Mouse (Mus musculus) small intestine, adult 2 months (tissue): ENCODE data around the gene Tns3. TPM values are rescaled to one million over a fixed set of nuclear protein-coding genes. Genes with fewer than 3 reads are reported as not detected.

ENCODE experiments used
- H3K27ac ChIP-seq: fragments of 200-500 bp; 2 replicates; pipeline ENCODE4 v1.5.1; 2012; ENCODE audit warnings: low read depth, low read length, control low read depth, inconsistent platforms; ENCODE audit not compliant: insufficient read depth
- H3K27me3 ChIP-seq: fragments of 200-500 bp; 2 replicates; pipeline ENCODE4 v1.6.1; 2012; ENCODE audit warnings: mild to moderate bottlenecking, moderate library complexity, low read length, inconsistent platforms; ENCODE audit not compliant: control insufficient read depth, insufficient read depth
- H3K36me3 ChIP-seq: fragments of 200-500 bp; 2 replicates; pipeline ENCODE4 v1.6.1; 2012; ENCODE audit warnings: mild to moderate bottlenecking, low read length, control low read depth, inconsistent platforms; ENCODE audit not compliant: control insufficient read depth, insufficient read depth
- H3K4me1 ChIP-seq: fragments of 200-500 bp; 2 replicates; pipeline ENCODE4 v1.6.1; 2012; ENCODE audit warnings: low read length, inconsistent platforms, mixed read lengths; ENCODE audit not compliant: control insufficient read depth, insufficient read depth, insufficient read length
- H3K4me3 ChIP-seq: fragments of 200-500 bp; 2 replicates; pipeline ENCODE4 v1.5.1; 2012; ENCODE audit warnings: low read depth, mild to moderate bottlenecking, control low read depth, inconsistent platforms, low read length, moderate library complexity
- CTCF ChIP-seq: fragments of 200-500 bp; IDR thresholded peaks from 2 replicates; pipeline ENCODE4 v1.5.1; 2012; ENCODE audit warnings: low read depth, mild to moderate bottlenecking, control low read depth, inconsistent platforms, low read length, moderate library complexity, mixed read lengths; ENCODE audit not compliant: insufficient replicate concordance, insufficient read length; ENCODE audit errors: extremely low read depth
- POLR2A ChIP-seq: fragments of 200-500 bp; IDR thresholded peaks from 2 replicates; pipeline ENCODE4 v1.6.1; 2012; ENCODE audit warnings: low read depth, mild to moderate bottlenecking, control low read depth, inconsistent platforms, low read length, moderate library complexity
- WGBS: fragments of 180-500 bp; shearing (Covaris S2); methylation state at CpG from one replicate; pipeline ENCODE4 v1.1.7; 2018; 5-methylcytosine and 5-hydroxymethylcytosine counted together
- polyA plus RNA-seq: library from polyadenylated mRNA; depleted of rRNA; stranded (reverse); fragments of >200 nt; gene quantifications from 2 replicates; pipeline ENCODE4 v1.2.3, GENCODE M21; 2012

Gene Tns3
- polyA plus RNA-seq, 1 experiment = 24.9 TPM

DNA sequence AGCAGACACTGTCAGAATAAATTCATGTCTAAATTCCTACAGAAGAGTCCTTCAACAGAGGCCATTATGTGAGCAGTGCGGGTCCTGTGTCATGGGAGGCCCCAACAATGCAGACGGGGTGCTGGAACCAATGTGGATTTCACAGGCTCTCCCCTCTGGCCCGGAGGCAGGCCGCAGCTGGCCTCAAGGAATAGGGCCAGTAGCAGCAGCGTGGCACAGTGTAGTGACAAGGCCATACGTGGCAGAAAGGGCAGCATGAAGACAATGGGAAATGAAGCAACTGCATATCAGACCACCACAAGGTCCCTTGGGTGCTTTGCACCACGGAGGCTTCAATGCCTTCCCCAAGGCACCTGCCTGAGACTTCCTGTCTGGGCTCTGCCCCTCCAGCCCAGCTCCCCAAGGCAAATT lies 62.9 kb downstream of the Tns3 start:
- 73% methylated on average over 7 of the region's 7 CpGs for WGBS
- Histone ChIP-seq H3K27ac (no peak overlapping the region), H3K27me3 (no peaks in the 10 kb centered on the region), H3K4me1 (peaks cover 12% of the 10 kb centered on the region), H3K36me3 (peaks cover 23% of the 10 kb centered on the region), H3K4me3 (no peak overlapping the region)
- TF ChIP-seq CTCF = no peak
- TF ChIP-seq POLR2A = no peak

DNA sequence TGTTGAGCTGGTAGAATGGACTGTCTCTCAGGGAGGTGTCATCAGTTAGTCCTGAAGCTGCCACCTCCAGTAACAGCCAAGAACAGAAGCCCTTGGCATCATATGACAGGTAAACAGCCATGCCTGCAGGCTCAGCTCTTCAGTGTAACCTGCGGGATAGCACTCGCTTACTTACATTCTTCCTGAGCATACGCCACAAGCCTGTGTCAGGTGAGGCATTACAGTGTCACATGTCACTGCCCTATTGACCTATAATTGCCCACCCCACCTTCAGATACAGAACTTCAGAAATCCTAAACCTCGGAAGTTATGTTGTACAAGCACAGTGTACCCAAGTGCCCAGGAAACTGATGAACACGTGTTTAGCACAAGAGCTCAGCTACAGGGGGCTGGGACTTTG lies 68.7 kb downstream of the Tns3 start:
- Histone ChIP-seq H3K36me3 (peaks cover 15% of the 10 kb centered on the region), H3K4me1 (peaks cover 29% of the 10 kb centered on the region), H3K4me3 (no peak overlapping the region), H3K27me3 (no peaks in the 10 kb centered on the region), H3K27ac (no peak overlapping the region)
- TF ChIP-seq CTCF (no peak), POLR2A (no peak)
- WGBS = 72% methylated on average over 5 of the region's 5 CpGs

DNA sequence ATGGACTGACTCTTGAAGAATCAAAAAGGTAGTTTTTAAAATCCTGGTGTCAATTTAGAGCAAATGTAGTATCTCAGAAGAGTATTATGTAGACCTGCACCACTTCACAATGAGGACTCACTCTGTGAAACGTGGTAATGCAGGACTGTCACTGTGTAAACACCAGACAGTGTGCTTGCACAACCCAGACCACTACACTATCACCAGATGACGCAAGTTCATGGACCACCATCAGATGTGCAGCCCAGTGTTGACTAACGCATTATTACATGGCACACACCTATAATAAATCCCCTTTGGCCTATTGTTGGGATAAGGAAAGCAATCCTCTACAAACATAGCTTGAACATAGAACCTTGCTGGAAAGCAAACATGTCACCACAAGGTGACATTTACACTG lies 71.2 kb downstream of the Tns3 start:
- TF ChIP-seq POLR2A (no peak), CTCF (no peak)
- 49% methylated on average over 3 of the region's 3 CpGs for WGBS
- no peak overlapping the region for H3K27ac ChIP-seq
- peaks cover 5% of the 10 kb centered on the region; the same call in 1 of the 2 replicates for H3K36me3 ChIP-seq
- peaks cover 28% of the 10 kb centered on the region for H3K4me1 ChIP-seq
- H3K27me3 ChIP-seq = no peaks in the 10 kb centered on the region
- no peak overlapping the region for H3K4me3 ChIP-seq

DNA sequence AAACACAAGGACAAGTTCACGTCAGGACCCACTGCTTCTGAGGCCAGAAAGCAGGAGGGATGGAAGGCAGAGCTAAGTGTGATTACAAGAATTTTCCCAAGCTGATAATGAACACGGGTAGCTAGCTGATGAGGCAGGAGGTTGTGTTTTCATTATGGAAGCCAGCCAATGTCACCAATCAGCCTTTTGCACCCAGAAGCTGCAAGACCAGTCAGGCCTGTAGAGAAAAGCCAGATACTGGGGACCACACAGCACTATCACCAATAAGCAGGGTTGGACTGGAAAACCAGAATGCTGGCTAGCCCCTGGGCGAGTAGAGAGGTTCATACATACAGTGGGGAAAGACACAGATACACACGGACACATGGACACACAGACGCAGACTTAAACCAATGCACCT lies 73.1 kb downstream of the Tns3 start:
- TF ChIP-seq POLR2A (no peak), CTCF (no peak)
- Histone ChIP-seq H3K36me3 (peaks cover 6% of the 10 kb centered on the region; the same call in 1 of the 2 replicates), H3K4me3 (no peak overlapping the region), H3K27ac (0 out of 2 replicates have a peak overlapping the region, but pooled peaks have one; percentile 16), H3K4me1 (peaks cover 19% of the 10 kb centered on the region; the same call in 1 of the 2 replicates), H3K27me3 (no peaks in the 10 kb centered on the region)
- 28% methylated on average over 5 of the region's 5 CpGs for WGBS

DNA sequence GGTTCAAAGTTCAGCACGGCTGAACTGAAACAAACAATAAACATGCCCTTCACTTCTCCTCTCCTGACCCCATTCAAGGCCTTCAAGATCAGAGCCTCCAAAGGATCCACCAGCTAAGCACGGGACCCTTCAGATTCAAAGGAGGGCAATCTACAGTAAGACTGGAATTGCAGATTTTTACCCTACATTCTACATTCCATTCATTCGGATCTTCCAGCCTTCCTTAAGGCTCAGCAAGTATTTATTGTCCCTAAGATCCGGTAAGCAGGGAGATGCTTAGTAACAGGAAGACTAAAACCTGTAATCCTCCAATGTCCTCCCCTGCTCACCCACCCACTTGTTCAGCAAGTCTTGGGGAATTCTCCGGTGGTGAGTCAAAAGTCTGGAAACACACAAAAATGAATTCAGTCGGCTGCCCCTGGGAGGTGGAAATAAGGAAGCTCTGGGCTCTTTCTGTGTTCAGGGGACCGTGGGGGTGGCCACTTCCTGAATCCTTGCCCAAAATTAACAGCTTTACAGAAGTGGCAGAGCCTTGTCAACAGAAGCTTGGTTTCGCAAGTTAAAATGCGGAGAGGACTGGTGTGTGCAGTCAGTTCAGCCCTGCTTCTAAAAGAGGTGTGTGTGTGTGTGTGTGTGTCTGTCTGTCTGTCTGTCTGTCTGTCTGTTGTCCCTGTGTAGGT lies 75.0 kb downstream of the Tns3 start:
- H3K4me3 ChIP-seq = no peak overlapping the region
- TF ChIP-seq POLR2A = no peak
- no peak for TF ChIP-seq CTCF
- peaks cover 10% of the 10 kb centered on the region; the same call in 1 of the 2 replicates for H3K4me1 ChIP-seq
- no peaks in the 10 kb centered on the region for H3K27me3 ChIP-seq
- peaks cover 5% of the 10 kb centered on the region; the same call in 1 of the 2 replicates for H3K36me3 ChIP-seq
- H3K27ac ChIP-seq = peak overlapping the region; percentile 25; the same call in 1 of the 2 replicates
- WGBS = 35% methylated on average over 9 of the region's 9 CpGs

DNA sequence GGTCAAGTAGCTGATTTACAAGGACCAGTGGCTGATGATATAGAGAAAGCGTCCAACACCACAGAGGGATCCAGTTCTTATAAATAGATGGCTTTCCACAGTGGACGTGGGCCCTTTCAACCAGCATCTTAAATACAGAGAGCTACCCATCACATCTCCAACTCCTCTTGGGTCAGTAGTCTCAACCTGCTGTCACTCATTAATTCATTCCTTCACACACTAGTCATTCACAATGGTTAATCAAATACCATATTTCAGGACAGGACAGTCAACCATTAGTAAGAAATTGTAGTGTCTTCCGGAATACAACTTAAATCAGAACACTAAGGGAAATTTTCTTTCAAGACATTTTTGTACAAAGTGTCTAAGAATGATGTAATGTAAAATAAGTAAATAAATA lies 76.4 kb downstream of the Tns3 start:
- peaks cover 20% of the 10 kb centered on the region for H3K4me1 ChIP-seq
- no peak overlapping the region for H3K4me3 ChIP-seq
- H3K27ac ChIP-seq = no peak overlapping the region
- 97% methylated on average over 3 of the region's 3 CpGs for WGBS
- peaks cover 5% of the 10 kb centered on the region; the same call in 1 of the 2 replicates for H3K36me3 ChIP-seq
- TF ChIP-seq POLR2A = no peak
- no peak for TF ChIP-seq CTCF
- no peaks in the 10 kb centered on the region for H3K27me3 ChIP-seq

DNA sequence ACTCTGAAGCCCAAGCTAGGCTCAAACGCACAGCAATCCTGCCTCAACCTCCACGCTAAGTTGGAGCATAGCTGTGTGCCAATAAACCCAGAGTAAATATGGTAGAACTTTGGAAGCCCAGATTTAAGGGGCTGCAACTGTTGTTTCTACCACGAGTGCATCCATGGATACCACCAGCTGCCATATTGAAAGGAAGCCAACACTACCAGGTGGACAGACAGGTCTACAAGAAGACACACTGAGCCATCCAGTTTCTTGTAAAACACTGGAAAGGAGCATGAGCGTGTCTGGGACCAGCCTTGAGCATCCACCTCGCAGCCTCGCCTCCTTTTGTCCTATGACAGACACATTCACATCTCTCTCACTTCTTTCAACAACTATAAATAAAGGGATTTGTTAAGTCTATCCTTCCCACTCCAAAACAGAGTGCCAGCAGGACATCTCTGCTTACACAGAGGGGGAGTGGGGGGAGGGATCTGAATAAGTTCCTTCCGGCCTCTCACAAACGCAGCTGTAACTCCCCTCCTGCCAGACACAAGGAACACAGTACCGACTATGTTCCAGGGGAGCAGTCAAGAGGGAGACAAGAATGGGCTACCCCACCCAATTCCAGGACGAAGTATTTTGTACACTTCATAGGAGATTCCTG lies 77.2 kb downstream of the Tns3 start:
- TF ChIP-seq POLR2A (no peak), CTCF (no peak)
- Histone ChIP-seq H3K27ac (no peak overlapping the region), H3K4me1 (peaks cover 22% of the 10 kb centered on the region), H3K4me3 (no peak overlapping the region), H3K36me3 (peaks cover 5% of the 10 kb centered on the region; the same call in 1 of the 2 replicates), H3K27me3 (no peaks in the 10 kb centered on the region)
- WGBS = 67% methylated on average over 10 of the region's 10 CpGs
